Mouse (Mus musculus) CD4-positive, CD25-positive, alpha-beta regulatory T cell, adult 9 weeks (primary cell): ENCODE results near the gene Cts3. TPM values are rescaled to one million over a fixed set of nuclear protein-coding genes. Genes with fewer than 3 reads are reported as not detected.

Source experiments
- polyA plus RNA-seq: library from polyadenylated mRNA; unstranded; fragments of 100-300 nt; shearing (Covaris generic); gene quantifications from one replicate; pipeline ENCODE4 v1.2.1, GENCODE M21; 2017

The Cts3 gene
- not detected for polyA plus RNA-seq

DNA sequence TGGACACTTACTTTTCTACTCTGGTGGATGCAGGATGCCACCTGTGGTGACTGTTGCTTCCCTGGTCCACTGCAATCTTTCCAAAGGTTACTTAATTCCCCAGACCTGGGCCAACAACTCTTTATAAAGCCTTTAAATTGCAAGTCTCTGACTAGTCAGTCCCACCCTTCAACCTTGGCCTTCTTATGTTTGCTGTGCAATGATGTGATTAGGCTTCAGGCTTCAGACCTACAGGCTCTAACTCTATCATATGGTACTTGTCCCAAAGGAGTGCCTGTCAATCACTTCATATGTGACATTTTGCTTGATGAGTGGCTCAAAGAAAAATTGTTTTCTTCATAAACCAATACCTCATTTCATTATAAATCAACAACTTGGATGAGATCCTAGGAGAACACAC, at the start of gene Cts3:
Gene Cts3 (minus strand): TSS at position 101 of the 400 bp plus-strand sequence.

DNA sequence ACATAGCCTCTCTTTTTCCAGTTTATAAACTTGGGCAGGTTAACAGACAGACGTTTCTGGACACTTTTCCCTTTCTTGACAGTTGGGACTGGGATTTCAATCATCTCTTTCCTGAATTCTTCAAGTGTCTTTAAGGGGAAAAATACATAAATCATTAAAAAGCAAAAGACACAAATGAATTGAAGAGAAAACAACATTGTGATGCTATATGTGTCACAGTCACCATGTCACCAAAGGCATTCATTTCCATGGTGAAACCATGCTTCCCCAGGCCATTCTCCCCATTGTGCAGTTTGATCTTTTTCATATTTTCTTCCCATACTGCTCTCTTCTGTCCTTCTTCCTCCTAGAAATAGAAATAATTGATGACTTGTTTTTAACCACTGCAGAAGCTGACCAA, 1.9 kb downstream of the Cts3 start, which contains the start of gene Gm49352:
Gene Gm49352 (minus strand): TSS at position 101 of the 400 bp plus-strand sequence.

DNA sequence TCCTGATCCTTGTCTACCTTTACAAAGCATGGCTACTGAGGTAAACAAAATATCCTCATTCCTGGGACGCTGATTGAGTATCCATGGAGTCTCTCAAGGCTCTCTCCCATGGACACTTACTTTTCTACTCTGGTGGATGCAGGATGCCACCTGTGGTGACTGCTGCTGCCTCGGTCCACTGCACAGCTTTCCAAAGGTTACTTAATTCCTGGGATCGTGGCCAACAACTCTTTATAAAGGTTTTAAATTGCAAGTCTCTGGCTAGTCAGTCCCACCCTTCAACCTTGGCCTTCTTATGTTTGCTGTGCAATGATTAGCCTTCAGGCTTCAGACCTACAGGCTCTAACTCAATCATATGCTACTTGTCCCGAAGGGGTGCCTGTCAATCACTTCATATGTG, 28.3 kb downstream of the Cts3 start, which contains the start of gene Ctsm:
Gene Ctsm (minus strand): TSS at position 209 of the 400 bp plus-strand sequence.

Other genes with a start within 250 kb of the Cts3 start
- gene Cts7, start 211.9 kb downstream of the Cts3 start, polyA plus RNA-seq = not detected
- not detected for gene Ctsm, start 28.3 kb downstream of the Cts3 start, polyA plus RNA-seq
- not detected for gene Gm49352, start 2.0 kb downstream of the Cts3 start, polyA plus RNA-seq